Mouse (Mus musculus): Measurements from ENCODE around the gene Gm20458.

The Gm20458 gene

DNA sequence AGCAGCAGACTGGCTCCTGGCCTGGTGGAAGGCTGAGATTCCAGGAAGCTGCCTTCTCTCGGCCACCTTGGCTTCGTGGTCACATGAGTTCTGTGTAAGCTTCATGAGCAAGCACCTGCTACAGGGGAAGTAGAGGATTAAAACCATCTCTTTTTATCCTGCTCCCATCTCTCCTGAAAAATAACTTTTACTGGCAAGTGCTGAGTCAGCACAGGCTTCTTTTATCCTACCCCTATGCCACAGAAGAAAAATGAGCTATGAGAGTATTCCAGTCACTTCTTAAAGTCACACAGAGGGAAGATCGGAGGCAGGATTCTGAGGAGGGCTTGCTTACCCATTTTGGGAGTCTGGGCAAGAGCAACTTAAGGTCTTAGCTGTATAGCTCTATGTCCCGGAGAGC lies 76.2 kb downstream of the Gm20458 start:
- DNase-seq (ENCODE audit: low spot score) = no peak

All from layer of hippocampus, adult 9-10 months (tissue).